Mouse (Mus musculus) neural tube, embryonic 11.5 days (tissue): ENCODE results near the gene Ifng. TPM values are rescaled to one million over a fixed set of nuclear protein-coding genes. Genes with fewer than 3 reads are reported as not detected.

Experiments used
- ATAC-seq: fragments of 200-750 bp; cut with Nextera tagmentation; 2 replicates; pipeline ENCODE4 v1.8.0; 2017; ENCODE audit warnings: moderate number of reproducible peaks, mild to moderate bottlenecking, moderate TSS enrichment, moderate library complexity; ENCODE audit not compliant: insufficient read depth, low FRiP score, low TSS enrichment
- DNase-seq: peaks from one replicate; pipeline ENCODE4 v3.0.0-alpha.2; 2015; ENCODE audit warnings: low spot score
- H3K27ac ChIP-seq: fragments of 300-500 bp; sonication (generic); 2 replicates; pipeline ENCODE4 v1.5.1; 2014; ENCODE audit warnings: low read depth, mild to moderate bottlenecking, low read length
- H3K27me3 ChIP-seq: fragments of 300-500 bp; sonication (generic); 2 replicates; pipeline ENCODE4 v1.6.1; 2014; ENCODE audit warnings: mild to moderate bottlenecking, low read length, mixed read lengths; ENCODE audit not compliant: control insufficient read depth, insufficient read depth
- H3K36me3 ChIP-seq: fragments of 300-500 bp; sonication (generic); 2 replicates; pipeline ENCODE4 v1.6.1; 2014; ENCODE audit warnings: mild to moderate bottlenecking, low read length, moderate library complexity, mixed read lengths; ENCODE audit not compliant: control insufficient read depth, insufficient read depth
- H3K4me1 ChIP-seq: fragments of 300-500 bp; sonication (generic); 2 replicates; pipeline ENCODE4 v1.6.1; 2014; ENCODE audit warnings: low read length, mixed read lengths; ENCODE audit not compliant: control insufficient read depth, insufficient read depth
- H3K4me2 ChIP-seq: fragments of 300-500 bp; sonication (generic); 2 replicates; pipeline ENCODE4 v1.6.1; 2014; ENCODE audit warnings: low read depth, mild to moderate bottlenecking, moderate library complexity
- H3K4me3 ChIP-seq: fragments of 300-500 bp; sonication (generic); 2 replicates; pipeline ENCODE4 v1.5.1; 2014; ENCODE audit warnings: low read depth, low read length
- H3K9ac ChIP-seq: fragments of 300-500 bp; sonication (generic); 2 replicates; pipeline ENCODE4 v1.6.1; 2014; ENCODE audit warnings: mild to moderate bottlenecking, low read length
- H3K9me3 ChIP-seq: fragments of 300-500 bp; sonication (generic); 2 replicates; pipeline ENCODE4 v1.6.1; 2016; ENCODE audit warnings: low read length; ENCODE audit not compliant: control insufficient read depth
- WGBS: fragments of 180-500 bp; shearing (Covaris S2); extraction: QIAGEN DNeasy Blood & Tissue Kit; methylation state at CpG from one replicate; pipeline ENCODE4 v1.1.7; 2014; 5-methylcytosine and 5-hydroxymethylcytosine counted together
- polyA plus RNA-seq: library from polyadenylated mRNA; unstranded; fragments of >200 nt; fragmentation: Nextera tagmentation; extraction: Ambion mirVana; gene quantifications from 2 replicates; pipeline ENCODE4 v1.2.1, GENCODE M21; 2014

The Ifng gene
- polyA plus RNA-seq: not detected in 2 replicates

GRCm38 (mm10) chr10:118440742-118441240, at the start of gene Ifng:
Gene Ifng, plus strand, starts transcription at chr10:118441046.
- Histone ChIP-seq H3K4me1 (no peaks in the 10 kb centered on the region), H3K27me3 (no peaks in the 10 kb centered on the region), H3K9ac (no peak within 1 kb of the TSS), H3K36me3 (no peaks in the 10 kb centered on the region), H3K27ac (no peak within 1 kb of the TSS), H3K9me3 (no peaks in the 10 kb centered on the region), H3K4me2 (no peak within 1 kb of the TSS), H3K4me3 (no peak within 1 kb of the TSS)
- 94% methylated on average over 11 of the region's 11 CpGs for WGBS
- ATAC-seq (no peak), DNase-seq (no peak)

GRCm38 (mm10) chr10:118399917-118400316, 40.9 kb upstream of the Ifng start:
- 91% methylated on average over 16 of the region's 16 CpGs for WGBS
- no peak overlapping the region for H3K27ac ChIP-seq
- no peaks in the 10 kb centered on the region for H3K36me3 ChIP-seq
- H3K9ac ChIP-seq: no peak overlapping the region
- ATAC-seq (no peak), DNase-seq (no peak)
- no peaks in the 10 kb centered on the region for H3K9me3 ChIP-seq
- H3K4me2 ChIP-seq: no peak overlapping the region
- H3K27me3 ChIP-seq: no peaks in the 10 kb centered on the region
- H3K4me1 ChIP-seq: no peaks in the 10 kb centered on the region
- no peak overlapping the region for H3K4me3 ChIP-seq

- no peak for DNase-seq
- H3K4me1 ChIP-seq: no peaks in the 10 kb centered on the region
- no peaks in the 10 kb centered on the region for H3K9me3 ChIP-seq
- H3K4me2 ChIP-seq: no peak overlapping the region
- WGBS: 88% methylated on average over 5 of the region's 5 CpGs
- no peaks in the 10 kb centered on the region for H3K27me3 ChIP-seq
- no peak for ATAC-seq
- no peak overlapping the region for H3K9ac ChIP-seq
- H3K27ac ChIP-seq: no peak overlapping the region
- H3K4me3 ChIP-seq: no peak overlapping the region
- H3K36me3 ChIP-seq: no peaks in the 10 kb centered on the region
These were observed 34.2 kb upstream of the Ifng start for GRCm38 (mm10) chr10:118406463-118407221.

- Histone ChIP-seq H3K9ac (no peak overlapping the region), H3K36me3 (no peaks in the 10 kb centered on the region), H3K4me2 (no peak overlapping the region), H3K27ac (no peak overlapping the region), H3K9me3 (no peaks in the 10 kb centered on the region), H3K4me3 (no peak overlapping the region), H3K4me1 (no peaks in the 10 kb centered on the region), H3K27me3 (no peaks in the 10 kb centered on the region)
- no peak for ATAC-seq
- DNase-seq: no peak
These were observed 29.5 kb upstream of the Ifng start for GRCm38 (mm10) chr10:118411377-118411776.

GRCm38 (mm10) chr10:118412774-118413173, 28.1 kb upstream of the Ifng start:
- no peaks in the 10 kb centered on the region for H3K9me3 ChIP-seq
- H3K27me3 ChIP-seq: no peaks in the 10 kb centered on the region
- no peaks in the 10 kb centered on the region for H3K4me1 ChIP-seq
- H3K27ac ChIP-seq: no peak overlapping the region
- ATAC-seq (no peak), DNase-seq (no peak)
- whole genome bisulfite sequencing: 85% methylated on average over 5 of the region's 5 CpGs
- H3K4me3 ChIP-seq: no peak overlapping the region
- H3K36me3 ChIP-seq: no peaks in the 10 kb centered on the region
- H3K9ac ChIP-seq: no peak overlapping the region
- H3K4me2 ChIP-seq: no peak overlapping the region

GRCm38 (mm10) chr10:118419000-118419425, 21.8 kb upstream of the Ifng start:
- no peak overlapping the region for H3K4me3 ChIP-seq
- no peaks in the 10 kb centered on the region for H3K36me3 ChIP-seq
- 85% methylated on average over 7 of the region's 7 CpGs for WGBS
- no peak for ATAC-seq
- no peak overlapping the region for H3K9ac ChIP-seq
- no peaks in the 10 kb centered on the region for H3K4me1 ChIP-seq
- H3K27ac ChIP-seq: no peak overlapping the region
- H3K9me3 ChIP-seq: no peaks in the 10 kb centered on the region
- no peak for DNase-seq
- no peaks in the 10 kb centered on the region for H3K27me3 ChIP-seq
- H3K4me2 ChIP-seq: no peak overlapping the region

- Histone ChIP-seq H3K4me3 (no peak overlapping the region), H3K36me3 (no peaks in the 10 kb centered on the region), H3K4me1 (no peaks in the 10 kb centered on the region), H3K9me3 (no peaks in the 10 kb centered on the region), H3K27ac (no peak overlapping the region), H3K4me2 (no peak overlapping the region), H3K9ac (no peak overlapping the region), H3K27me3 (no peaks in the 10 kb centered on the region)
- DNase-seq (no peak), ATAC-seq (no peak)
These were observed 19.9 kb upstream of the Ifng start for GRCm38 (mm10) chr10:118420896-118421295.

GRCm38 (mm10) chr10:118435501-118435900, 5.3 kb upstream of the Ifng start:
- 88% methylated on average over 6 of the region's 6 CpGs for WGBS
- H3K4me3 ChIP-seq: no peak overlapping the region
- H3K27me3 ChIP-seq: no peaks in the 10 kb centered on the region
- no peaks in the 10 kb centered on the region for H3K4me1 ChIP-seq
- ATAC-seq (no peak), DNase-seq (no peak)
- H3K27ac ChIP-seq: no peak overlapping the region
- H3K4me2 ChIP-seq: no peak overlapping the region
- no peaks in the 10 kb centered on the region for H3K36me3 ChIP-seq
- no peaks in the 10 kb centered on the region for H3K9me3 ChIP-seq
- H3K9ac ChIP-seq: no peak overlapping the region

- H3K4me2 ChIP-seq: no peak overlapping the region
- 77% methylated on average over 3 of the region's 3 CpGs for WGBS
- H3K9me3 ChIP-seq: no peaks in the 10 kb centered on the region
- no peak overlapping the region for H3K4me3 ChIP-seq
- H3K9ac ChIP-seq: no peak overlapping the region
- H3K27me3 ChIP-seq: no peaks in the 10 kb centered on the region
- no peak for ATAC-seq
- DNase-seq: no peak
- H3K4me1 ChIP-seq: no peaks in the 10 kb centered on the region
- H3K27ac ChIP-seq: no peak overlapping the region
- H3K36me3 ChIP-seq: no peaks in the 10 kb centered on the region
These were observed 1.1 kb downstream of the Ifng start for GRCm38 (mm10) chr10:118441898-118442297.
